Mouse (Mus musculus) midbrain, embryonic 10.5 days (tissue): ENCODE data around the gene Fam78b. TPM values are rescaled to one million over a fixed set of nuclear protein-coding genes. Genes with fewer than 3 reads are reported as not detected.

Source experiments
- DNase-seq: peaks from one replicate; pipeline ENCODE4 v3.0.0-alpha.2; 2017; ENCODE audit warnings: low spot score
- H3K27ac ChIP-seq: fragments of 300-500 bp; sonication (generic); replicated peaks from 2 replicates; pipeline ENCODE4 v1.5.1; 2016; ENCODE audit warnings: mild to moderate bottlenecking
- H3K27me3 ChIP-seq: fragments of 300-500 bp; sonication (generic); 2 replicates; pipeline ENCODE4 v1.6.1; 2016; ENCODE audit warnings: low read depth, mild to moderate bottlenecking; ENCODE audit not compliant: poor library complexity, severe bottlenecking
- H3K36me3 ChIP-seq: fragments of 300-500 bp; sonication (generic); 2 replicates; pipeline ENCODE4 v1.6.1; 2016; ENCODE audit warnings: mild to moderate bottlenecking, moderate library complexity
- H3K4me1 ChIP-seq: fragments of 300-500 bp; sonication (generic); 2 replicates; pipeline ENCODE4 v1.6.1; 2016
- H3K4me3 ChIP-seq: fragments of 300-500 bp; sonication (generic); 2 replicates; pipeline ENCODE4 v1.5.1; 2016; ENCODE audit warnings: mild to moderate bottlenecking, moderate library complexity
- H3K9me3 ChIP-seq: fragments of 300-500 bp; sonication (generic); replicated peaks from 2 replicates; pipeline ENCODE4 v1.6.1; 2016; ENCODE audit warnings: mild to moderate bottlenecking
- WGBS: fragments of 180-500 bp; shearing (Covaris S2); methylation state at CpG from one replicate; pipeline ENCODE4 v1.1.7; 2016; 5-methylcytosine and 5-hydroxymethylcytosine counted together
- polyA plus RNA-seq: library from polyadenylated mRNA; unstranded; fragments of >200 nt; fragmentation: Nextera tagmentation; extraction: Ambion mirVana; gene quantifications from 2 replicates; pipeline ENCODE4 v1.2.1, GENCODE M21; 2016

The Fam78b gene
- polyA plus RNA-seq, 1 experiment from 2014 or later: 1.7 TPM

DNA sequence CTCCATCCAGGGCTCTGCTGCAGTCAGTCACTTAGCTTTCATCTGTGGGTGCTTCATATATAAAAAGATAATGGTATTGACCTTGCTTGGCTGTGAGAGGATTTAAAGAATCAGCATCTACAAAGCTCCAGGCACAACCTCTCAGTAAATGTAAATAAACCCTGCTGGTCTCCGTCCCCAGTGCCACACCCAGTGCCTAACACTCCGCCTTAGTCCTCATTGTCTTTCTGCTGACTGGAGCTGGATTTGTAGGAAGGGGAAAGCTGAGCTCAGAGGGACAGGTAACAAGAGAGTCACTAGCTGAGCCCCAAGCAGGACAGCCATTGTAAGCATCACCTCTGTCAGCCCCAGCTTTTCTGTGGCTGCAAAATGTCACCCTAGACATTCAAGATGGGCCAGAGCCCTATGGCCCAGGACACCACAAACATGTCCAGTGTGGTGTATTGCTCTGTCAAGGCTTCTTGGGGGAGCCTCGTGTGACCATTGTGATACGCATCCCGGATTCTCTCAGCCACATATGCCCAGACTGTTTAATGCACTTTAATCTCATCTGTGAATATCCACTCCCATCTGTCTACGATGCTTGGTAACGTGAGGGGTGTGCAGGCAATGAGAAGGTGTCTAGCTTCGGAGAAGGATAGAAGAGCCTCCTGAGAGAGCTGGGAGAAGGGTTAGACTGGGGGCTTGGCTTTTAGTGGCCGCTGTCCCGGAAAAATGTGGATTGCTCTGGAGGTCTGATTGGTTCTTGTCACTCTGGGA lies 45.1 kb downstream of the Fam78b start:
- 64% methylated on average over 10 of the region's 10 CpGs for WGBS
- no peak overlapping the region for H3K4me3 ChIP-seq
- 0 out of 2 replicates have a peak overlapping the region, but pooled peaks have one; percentile 28 for H3K27ac ChIP-seq
- H3K36me3 ChIP-seq: no peaks in the 10 kb centered on the region
- no peaks in the 10 kb centered on the region for H3K27me3 ChIP-seq
- DNase-seq: no peak
- peaks cover 22% of the 10 kb centered on the region for H3K4me1 ChIP-seq
- no peaks in the 10 kb centered on the region for H3K9me3 ChIP-seq

DNA sequence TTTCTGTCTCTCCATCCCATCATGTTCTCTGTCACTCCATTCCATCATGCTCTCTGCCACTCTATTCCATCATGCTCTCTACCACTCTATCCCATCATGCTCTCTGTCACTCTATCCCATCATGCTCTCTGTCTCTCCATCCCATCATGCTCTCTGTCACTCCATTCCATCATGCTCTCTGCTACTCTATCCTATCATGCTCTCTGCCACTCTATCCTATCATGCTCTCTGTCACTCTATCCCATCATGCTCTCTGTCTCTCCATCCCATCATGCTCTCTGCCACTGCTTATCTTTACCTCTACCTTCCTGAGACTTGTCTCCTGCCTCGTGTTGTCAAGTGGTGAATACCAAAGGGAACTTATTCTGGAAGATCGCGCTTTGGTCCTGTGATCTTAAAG lies 49.6 kb downstream of the Fam78b start:
- Histone ChIP-seq H3K9me3 (no peaks in the 10 kb centered on the region), H3K4me1 (peaks cover 17% of the 10 kb centered on the region), H3K4me3 (no peak overlapping the region), H3K36me3 (no peaks in the 10 kb centered on the region), H3K27me3 (no peaks in the 10 kb centered on the region), H3K27ac (no peak overlapping the region)
- DNase-seq: no peak
- 92% methylated on average over 3 of the region's 3 CpGs for WGBS

DNA sequence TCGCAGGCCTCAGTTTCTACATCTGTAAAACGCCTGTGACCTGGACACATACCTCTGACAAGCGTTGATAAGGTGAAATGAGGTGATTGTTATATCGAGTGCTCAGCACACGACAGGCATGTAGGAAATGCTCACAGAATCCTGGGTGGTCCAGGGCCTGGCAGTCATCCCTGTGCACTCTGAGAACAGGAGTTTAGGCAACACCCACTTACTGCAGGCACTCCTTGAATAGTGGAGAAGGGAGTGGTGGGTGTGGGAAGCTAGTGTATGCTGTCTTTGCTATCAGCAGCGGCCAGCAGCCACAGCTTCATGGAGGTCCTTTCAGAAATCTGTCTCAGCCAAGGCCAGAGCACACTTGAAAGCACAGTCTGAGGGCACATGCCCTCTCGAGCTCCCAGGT lies 52.8 kb downstream of the Fam78b start:
- H3K27me3 ChIP-seq: no peaks in the 10 kb centered on the region
- no peaks in the 10 kb centered on the region for H3K9me3 ChIP-seq
- no peak for DNase-seq
- H3K4me1 ChIP-seq: peaks cover 22% of the 10 kb centered on the region
- no peak overlapping the region for H3K27ac ChIP-seq
- no peaks in the 10 kb centered on the region for H3K36me3 ChIP-seq
- H3K4me3 ChIP-seq: no peak overlapping the region
- 87% methylated on average over 7 of the region's 7 CpGs for WGBS

DNA sequence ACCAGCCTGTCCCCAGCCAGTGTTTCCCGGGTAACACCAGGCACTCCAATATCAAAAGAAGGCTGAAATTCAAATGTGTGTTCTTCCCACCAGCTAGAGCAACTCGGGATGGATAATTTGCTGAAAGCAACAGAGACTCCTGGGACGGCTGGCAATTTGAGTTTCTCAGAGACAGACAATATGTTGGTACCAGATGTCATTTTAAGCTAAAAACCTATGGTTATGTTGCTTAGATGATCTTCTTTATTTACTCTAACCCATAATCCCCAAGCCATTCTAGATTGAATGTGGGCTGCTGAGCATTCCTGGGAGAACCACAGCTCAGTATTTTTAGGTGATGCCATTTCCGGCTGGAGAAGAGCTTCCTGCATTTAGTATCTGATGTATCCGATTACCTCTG lies 56.3 kb downstream of the Fam78b start:
- WGBS: 63% methylated on average over 5 of the region's 5 CpGs
- Histone ChIP-seq H3K27ac (peak overlapping the region; percentile 64), H3K9me3 (no peaks in the 10 kb centered on the region), H3K4me1 (peaks cover 39% of the 10 kb centered on the region), H3K36me3 (no peaks in the 10 kb centered on the region), H3K4me3 (no peak overlapping the region), H3K27me3 (no peaks in the 10 kb centered on the region)
- no peak for DNase-seq

DNA sequence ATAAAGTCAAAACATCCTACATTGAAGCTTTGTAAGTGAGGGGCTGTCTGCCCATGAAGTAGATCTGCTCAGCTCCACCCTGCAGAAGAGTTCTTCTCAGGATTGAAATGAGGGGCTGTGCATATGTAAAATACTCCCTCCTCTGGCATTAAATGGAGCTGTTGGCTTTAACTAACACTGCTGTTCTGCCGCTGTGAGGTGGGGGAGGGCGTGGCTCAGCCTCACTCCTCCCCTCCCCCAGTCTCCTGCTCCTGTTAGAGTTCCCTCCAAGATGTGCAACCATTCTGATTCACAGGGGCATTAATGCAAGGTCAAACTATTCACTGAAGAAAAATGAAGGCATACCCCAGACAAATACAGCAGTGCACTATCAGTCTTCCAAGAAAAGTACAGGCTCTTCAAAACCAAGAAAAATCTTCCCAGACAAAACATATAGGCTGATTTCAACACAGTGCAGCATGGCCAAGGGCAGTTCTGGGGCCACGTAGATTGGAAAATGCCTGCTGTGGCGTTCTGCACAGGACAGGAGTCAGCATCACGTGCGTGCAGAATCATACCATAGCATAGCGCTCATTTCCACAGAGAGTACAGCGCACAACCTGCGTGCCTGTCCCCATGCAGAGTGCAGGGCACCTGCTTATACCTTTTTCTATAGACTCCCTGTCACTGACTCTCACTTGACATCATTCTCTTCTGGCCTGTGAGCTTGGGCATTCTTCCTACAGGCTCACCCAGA lies 58.5 kb downstream of the Fam78b start:
- Histone ChIP-seq H3K4me3 (no peak overlapping the region), H3K27ac (no peak overlapping the region), H3K4me1 (peaks cover 39% of the 10 kb centered on the region), H3K9me3 (no peaks in the 10 kb centered on the region), H3K27me3 (no peaks in the 10 kb centered on the region), H3K36me3 (no peaks in the 10 kb centered on the region)
- 62% methylated on average over 9 of the region's 9 CpGs for WGBS
- no peak for DNase-seq

DNA sequence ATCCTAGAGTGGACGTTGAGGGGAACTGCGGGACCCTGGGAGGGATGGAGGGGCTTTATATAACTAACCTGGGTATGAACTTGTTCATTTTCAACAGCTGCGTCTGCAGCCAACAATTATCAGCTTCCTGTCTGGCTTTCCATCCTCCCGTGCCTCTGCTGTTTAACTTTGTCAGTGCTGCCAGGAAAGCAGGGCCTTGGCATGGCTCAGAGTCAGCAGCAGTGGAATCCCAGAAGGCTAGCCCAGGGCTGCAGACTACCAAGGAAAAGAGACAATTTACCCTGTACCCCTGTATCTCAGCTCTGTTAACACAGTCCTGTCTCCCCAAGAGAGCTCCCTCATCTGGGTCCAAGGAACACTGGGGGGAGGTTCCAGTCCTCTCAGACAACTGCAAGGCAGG lies 62.8 kb downstream of the Fam78b start:
- Histone ChIP-seq H3K4me3 (no peak overlapping the region), H3K9me3 (no peaks in the 10 kb centered on the region), H3K36me3 (no peaks in the 10 kb centered on the region), H3K4me1 (peaks cover 41% of the 10 kb centered on the region), H3K27ac (peak overlapping the region; percentile 46; the same call in 1 of the 2 replicates), H3K27me3 (no peaks in the 10 kb centered on the region)
- no peak for DNase-seq
- 80% methylated on average over 4 of the region's 4 CpGs for WGBS

DNA sequence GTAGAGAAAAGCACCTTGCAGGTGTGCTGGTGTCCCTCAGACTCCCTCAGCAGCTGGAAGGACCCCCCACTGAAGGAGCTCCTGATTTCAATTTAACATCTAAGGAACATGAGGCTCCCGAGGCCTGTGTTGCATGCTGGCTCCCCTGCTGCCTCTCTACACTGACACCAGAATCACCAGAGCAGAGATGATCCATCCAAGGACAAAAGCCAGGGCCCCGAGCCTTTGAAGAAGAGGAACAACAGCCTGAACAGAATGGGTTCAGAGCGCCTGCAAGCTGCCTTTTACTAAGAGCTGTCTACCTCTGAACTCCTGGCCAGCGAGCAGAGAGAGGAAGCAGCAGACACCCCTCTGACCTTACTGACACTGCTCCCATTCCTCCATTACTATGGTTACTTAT lies 64.3 kb downstream of the Fam78b start:
- Histone ChIP-seq H3K27ac (peak overlapping the region; percentile 46), H3K4me1 (peaks cover 25% of the 10 kb centered on the region), H3K36me3 (no peaks in the 10 kb centered on the region), H3K4me3 (no peak overlapping the region), H3K9me3 (no peaks in the 10 kb centered on the region), H3K27me3 (no peaks in the 10 kb centered on the region)
- peak; percentile 27 for DNase-seq
- WGBS: 5% methylated on average over 4 of the region's 4 CpGs

DNA sequence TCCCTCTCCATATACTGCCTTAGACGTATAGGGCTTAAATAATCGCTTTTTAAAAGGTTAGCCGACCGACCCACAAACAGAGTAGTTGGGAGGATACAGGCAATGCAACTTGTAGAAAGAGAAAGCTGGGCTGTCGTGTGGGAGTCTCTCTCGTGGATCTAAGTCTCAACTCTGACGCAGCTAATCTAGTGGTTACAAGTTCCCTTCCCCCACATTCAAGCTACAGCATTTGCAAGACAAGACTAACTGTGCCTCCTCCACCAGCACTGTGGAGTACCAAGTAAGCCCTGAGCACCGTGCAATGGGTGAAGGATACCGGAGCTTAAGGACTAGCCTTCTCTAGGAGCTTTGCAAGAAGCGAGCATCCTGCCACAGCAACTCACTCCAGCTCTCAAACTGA lies 64.8 kb downstream of the Fam78b start:
- WGBS: 33% methylated on average over 10 of the region's 10 CpGs
- no peaks in the 10 kb centered on the region for H3K9me3 ChIP-seq
- H3K4me1 ChIP-seq: peaks cover 23% of the 10 kb centered on the region
- H3K36me3 ChIP-seq: no peaks in the 10 kb centered on the region
- 0 out of 2 replicates have a peak overlapping the region, but pooled peaks have one; percentile 9 for H3K27ac ChIP-seq
- H3K27me3 ChIP-seq: no peaks in the 10 kb centered on the region
- no peak overlapping the region for H3K4me3 ChIP-seq
- DNase-seq: no peak

DNA sequence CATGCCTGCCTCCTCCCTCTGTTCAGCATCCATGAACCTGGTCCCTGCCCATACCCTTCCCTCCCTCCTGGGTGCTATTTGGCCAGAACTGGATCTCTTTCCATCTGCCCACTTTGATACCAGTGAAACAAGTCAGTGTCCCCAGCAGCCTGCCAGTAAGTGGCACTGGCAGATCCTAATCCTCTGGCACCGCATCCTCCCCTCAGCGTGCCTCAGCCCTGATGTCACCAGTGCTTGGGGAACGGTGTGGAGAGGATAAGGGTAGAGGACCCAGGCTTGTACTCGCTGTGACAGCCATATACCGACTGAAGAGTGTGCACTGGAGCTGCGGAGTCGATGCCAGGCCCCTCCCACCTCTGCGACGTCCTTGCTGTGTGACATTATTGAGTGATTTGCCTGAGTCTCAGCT lies 65.7 kb downstream of the Fam78b start:
- Histone ChIP-seq H3K9me3 (no peaks in the 10 kb centered on the region), H3K4me3 (no peak overlapping the region), H3K36me3 (no peaks in the 10 kb centered on the region), H3K27ac (0 out of 2 replicates have a peak overlapping the region, but pooled peaks have one; percentile 9), H3K4me1 (peaks cover 25% of the 10 kb centered on the region), H3K27me3 (no peaks in the 10 kb centered on the region)
- DNase-seq: no peak
- WGBS: 69% methylated on average over 9 of the region's 9 CpGs

DNA sequence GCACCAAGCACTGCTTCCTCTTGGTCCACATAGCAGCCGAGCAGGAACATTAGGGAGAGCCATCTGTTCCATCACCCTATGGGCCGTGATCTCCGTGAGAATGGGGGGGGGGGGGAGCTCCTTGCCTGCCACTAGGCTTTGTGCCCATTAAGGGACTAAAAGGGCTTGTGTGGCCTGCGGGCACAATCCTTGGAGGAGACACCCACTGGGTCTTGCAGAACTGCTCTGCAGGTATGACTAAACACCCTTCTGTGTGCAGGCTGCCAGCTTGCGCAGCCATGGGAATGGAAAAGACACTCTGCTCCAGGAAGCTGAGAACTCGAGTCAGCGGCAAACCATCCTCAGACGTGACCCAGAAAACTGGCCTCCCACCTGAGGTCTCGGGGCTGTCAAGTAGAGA lies 68.5 kb downstream of the Fam78b start:
- Histone ChIP-seq H3K4me3 (no peak overlapping the region), H3K9me3 (no peaks in the 10 kb centered on the region), H3K36me3 (no peaks in the 10 kb centered on the region), H3K4me1 (peaks cover 25% of the 10 kb centered on the region), H3K27ac (no peak overlapping the region), H3K27me3 (no peaks in the 10 kb centered on the region)
- WGBS: 71% methylated on average over 9 of the region's 9 CpGs
- DNase-seq: no peak

DNA sequence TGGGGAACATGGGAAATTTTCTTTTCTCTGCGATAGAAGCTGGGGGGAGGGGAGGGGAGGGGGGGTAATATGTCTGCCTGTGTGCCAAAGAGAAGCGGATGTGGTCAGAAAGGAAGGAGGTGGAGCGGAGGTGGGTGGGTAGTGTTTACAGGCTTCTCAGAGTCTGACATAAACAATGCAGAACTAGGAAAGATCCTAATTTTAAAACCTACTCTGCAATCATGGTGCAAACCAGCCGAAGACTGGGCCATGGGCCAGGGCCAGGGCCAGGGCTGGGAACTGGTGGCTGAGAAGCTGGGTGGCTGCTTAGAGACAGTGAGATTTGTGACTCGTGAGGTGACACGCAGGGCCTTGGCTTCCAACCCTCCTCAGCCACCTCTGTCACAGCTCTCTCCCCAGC lies 69.1 kb downstream of the Fam78b start:
- H3K36me3 ChIP-seq: no peaks in the 10 kb centered on the region
- H3K27ac ChIP-seq: peak overlapping the region; percentile 28; the same call in 1 of the 2 replicates
- no peaks in the 10 kb centered on the region for H3K27me3 ChIP-seq
- H3K9me3 ChIP-seq: no peaks in the 10 kb centered on the region
- WGBS: 83% methylated on average over 6 of the region's 6 CpGs
- no peak for DNase-seq
- peaks cover 21% of the 10 kb centered on the region for H3K4me1 ChIP-seq
- no peak overlapping the region for H3K4me3 ChIP-seq

DNA sequence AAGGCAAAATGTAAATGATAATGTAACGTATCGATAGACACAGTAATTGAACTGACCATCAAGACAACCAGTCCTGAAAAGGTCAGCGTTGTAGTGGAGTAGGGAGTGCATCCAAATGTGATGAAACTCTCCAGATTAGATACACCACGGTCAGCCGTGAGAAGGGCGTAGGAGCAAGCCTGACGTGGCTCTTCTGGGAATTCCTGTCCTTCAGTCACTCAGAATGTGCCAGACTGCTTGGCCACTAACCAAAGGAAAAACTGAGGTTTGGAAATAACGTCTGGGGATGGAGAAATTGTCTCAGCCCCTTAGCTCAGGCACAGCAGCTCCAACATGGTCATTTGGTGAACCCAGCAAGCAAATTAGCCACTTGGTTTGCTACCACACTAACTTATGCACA lies 74.5 kb downstream of the Fam78b start:
- WGBS: 89% methylated on average over 8 of the region's 8 CpGs
- Histone ChIP-seq H3K9me3 (no peaks in the 10 kb centered on the region), H3K36me3 (0 out of 2 replicates have a peak, but pooled peaks cover 3% of the 10 kb centered on the region), H3K27me3 (no peaks in the 10 kb centered on the region), H3K4me3 (no peak overlapping the region), H3K4me1 (0 out of 2 replicates have a peak, but pooled peaks cover 2% of the 10 kb centered on the region), H3K27ac (no peak overlapping the region)
- no peak for DNase-seq

DNA sequence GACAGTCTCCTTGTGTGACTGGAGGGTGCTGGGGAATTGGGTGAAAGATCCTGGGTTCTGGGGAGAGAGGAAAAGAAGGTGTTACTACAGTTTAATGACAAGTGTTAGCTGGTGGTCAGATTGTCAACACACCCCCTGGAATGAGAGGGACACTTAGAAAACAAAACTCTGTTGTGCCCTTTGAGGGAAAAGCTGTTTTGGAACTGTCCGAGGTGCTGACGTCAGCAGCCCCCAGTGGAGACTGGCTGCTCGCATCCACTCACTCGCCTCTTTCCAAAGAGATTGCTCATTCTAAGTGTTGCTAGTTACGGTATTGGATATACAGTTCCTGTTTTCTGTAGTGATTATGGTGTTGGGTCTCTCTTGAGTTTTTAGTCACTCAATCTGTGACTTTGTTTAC lies 78.3 kb downstream of the Fam78b start:
- 40% methylated on average over 5 of the region's 5 CpGs for WGBS

More for the DNA sequence above, 78.3 kb downstream of the Fam78b start:
- Histone ChIP-seq H3K27ac (no peak overlapping the region), H3K4me1 (peaks cover 15% of the 10 kb centered on the region), H3K4me3 (no peak overlapping the region), H3K36me3 (0 out of 2 replicates have a peak, but pooled peaks cover 3% of the 10 kb centered on the region), H3K9me3 (no peaks in the 10 kb centered on the region), H3K27me3 (no peaks in the 10 kb centered on the region)
- DNase-seq: no peak
